Mouse (Mus musculus) monocyte, adult 2 months (primary cell): Measurements from ENCODE around the gene Ly6g6d.
"Not testable (repeated sequence)": the region's sequence is repeated elsewhere in the genome, so short reads cannot be mapped to it uniquely, and the experiment has no call there.

Experiments
- DNase-seq, 2 experiments: peaks; one replicate each; pipeline ENCODE4 v3.0.0; 2022; ENCODE audit warnings: low spot score in 2 of 2, low read depth in 1 of 2

Ly6g6d gene

GRCm38 (mm10) chr17:35077786-35078233 lies at the start of gene Ly6g6d:
Gene Ly6g6d, minus strand, starts transcription at chr17:35078065.
- DNase-seq, result peak in 1 of 2 experiments; percentile 16

- no peak for DNase-seq
Observed at GRCm38 (mm10) chr17:35127017-35127416, 49.2 kb upstream of the Ly6g6d start.

GRCm38 (mm10) chr17:35126206-35126611 lies 48.3 kb upstream of the Ly6g6d start, which contains the start of gene D17H6S53E:
Gene D17H6S53E, plus strand, starts transcription at chr17:35126373.
- DNase-seq, result peak in 1 of 2 experiments; percentile 47

DNA sequence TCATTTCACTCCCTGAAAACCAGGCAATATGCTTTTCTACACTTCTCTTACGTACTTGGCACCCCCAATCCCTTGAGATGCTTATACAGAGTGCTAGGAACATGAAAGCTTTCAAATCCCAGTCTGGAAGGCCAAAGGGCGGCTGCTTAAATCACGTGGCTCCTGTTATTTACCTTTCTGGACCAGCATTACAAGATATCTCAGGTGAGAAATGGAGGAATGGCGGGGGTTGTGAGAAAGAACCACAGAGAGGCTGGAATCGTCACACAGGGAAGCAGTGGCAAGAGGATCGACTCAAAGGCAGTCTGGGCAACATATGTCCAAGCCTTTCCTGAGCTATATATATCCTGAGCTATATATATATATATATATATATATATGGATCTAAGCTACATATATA lies 47.7 kb upstream of the Ly6g6d start:
- no peak for DNase-seq

GRCm38 (mm10) chr17:35125081-35125480 lies 47.2 kb upstream of the Ly6g6d start:
- no peak for DNase-seq

DNA sequence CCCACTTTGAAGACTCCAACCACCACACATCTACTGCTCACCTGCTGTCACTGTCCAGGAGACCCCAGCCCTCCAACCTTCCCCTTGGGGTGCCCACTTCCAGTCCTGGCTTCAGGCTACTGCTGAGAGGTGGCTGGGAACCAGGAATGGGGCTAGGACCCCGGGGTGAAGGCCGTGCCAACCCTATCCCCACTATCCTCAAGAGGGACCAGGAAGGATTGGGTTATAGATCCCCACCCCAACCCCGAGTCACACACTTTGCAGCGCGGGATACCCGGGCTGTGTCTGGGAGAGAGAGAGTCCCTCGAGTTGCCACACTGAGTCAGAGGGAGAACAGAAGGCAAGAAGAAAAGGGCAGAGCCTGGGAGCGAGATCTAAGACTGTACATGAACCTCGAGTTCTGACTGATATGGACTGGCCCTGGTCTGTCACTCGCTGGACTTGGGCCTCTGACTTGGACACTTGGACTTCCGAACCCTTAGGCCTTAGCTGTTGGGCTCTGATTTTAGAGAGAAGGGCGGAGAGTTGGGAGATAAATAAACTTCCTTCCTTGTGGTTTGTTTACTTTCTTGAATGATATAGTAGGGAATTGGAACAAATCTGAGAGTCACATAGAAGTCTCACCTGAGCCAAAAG lies 46.5 kb upstream of the Ly6g6d start:
- not testable (repeated sequence) for DNase-seq

DNA sequence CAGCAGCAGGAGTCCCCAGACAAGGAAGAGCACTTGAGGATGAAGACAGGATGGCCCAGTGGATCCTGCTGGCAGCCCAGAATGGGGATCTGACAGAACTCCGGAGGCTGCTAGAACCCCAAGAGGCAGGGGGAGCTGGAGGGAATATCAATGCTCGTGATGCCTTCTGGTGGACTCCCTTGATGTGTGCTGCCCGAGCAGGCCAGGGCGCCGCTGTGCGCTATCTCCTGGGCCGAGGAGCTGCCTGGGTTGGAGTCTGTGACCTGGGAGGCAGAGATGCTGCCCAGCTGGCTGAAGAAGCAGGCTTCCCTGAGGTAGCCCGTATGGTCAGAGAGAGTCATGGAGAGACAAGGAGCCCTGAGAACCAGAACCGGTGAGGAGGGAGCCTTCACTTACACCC lies 45.4 kb upstream of the Ly6g6d start:
- DNase-seq, result not testable (repeated sequence)

- no peak for DNase-seq
Observed at GRCm38 (mm10) chr17:35121871-35122303, 44.0 kb upstream of the Ly6g6d start, which contains the start of gene Csnk2b. Gene Csnk2b, minus strand, starts transcription at chr17:35122053.

DNA sequence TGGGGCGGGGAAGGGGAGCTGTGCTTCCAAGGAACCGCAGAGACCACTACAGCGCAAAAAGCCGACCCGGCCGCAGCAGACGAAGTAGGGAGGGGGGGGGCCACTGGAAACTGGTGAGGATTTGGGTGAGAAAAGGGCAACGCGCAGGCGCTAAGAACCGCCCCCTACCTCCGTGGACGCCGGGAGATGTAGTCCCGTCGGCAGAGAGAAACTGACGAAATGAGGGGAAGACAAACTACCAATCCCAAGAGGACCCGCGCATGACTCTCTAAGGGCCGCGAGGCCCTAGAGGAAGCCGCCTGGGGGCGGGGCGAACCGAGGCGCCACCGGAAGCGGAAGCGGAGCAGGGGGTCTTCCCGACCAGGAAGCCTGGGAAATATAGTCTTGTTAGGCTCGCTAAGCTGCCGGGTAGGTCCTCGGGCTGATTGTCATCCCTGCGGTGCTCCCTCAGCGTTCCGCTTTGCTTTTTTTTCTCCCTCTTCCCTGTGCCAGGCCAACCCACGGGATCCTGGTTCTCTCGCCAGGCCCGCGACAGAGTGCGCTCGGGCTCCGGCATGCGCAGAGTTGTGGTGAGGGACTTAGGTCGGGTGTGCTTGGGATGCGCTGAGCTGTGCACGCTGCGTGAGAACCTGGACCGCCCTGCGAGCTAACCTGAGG lies 43.4 kb upstream of the Ly6g6d start, which contains the start of gene Gpank1:
Gene Gpank1 (plus strand): TSS at position 313 of the 657 bp plus-strand sequence.
- DNase-seq, result peak; percentile 92 to 93

DNA sequence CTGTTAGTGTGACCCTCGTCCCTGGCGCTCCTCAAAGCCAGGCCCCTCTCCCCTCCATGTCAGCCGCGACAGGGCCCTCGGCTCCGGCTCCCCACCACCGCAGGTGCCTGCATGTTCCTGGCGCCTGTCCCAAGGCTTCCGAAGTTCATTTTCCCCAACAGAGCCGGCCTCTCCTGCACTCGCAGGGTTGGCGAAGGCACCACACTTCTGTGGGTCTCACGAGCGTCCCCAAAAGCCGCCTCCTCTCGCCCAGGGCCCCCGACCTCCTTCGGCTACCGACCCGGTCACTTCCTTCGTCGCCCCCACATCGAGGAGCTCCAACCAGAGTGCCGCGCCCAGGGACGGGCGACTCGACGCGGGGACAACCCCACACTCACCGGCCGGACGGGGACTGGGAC lies 42.9 kb upstream of the Ly6g6d start:
- DNase-seq, result no peak

GRCm38 (mm10) chr17:35115046-35116019 lies 37.5 kb upstream of the Ly6g6d start, which contains the start of gene Ly6g5b:
Gene Ly6g5b, minus strand, starts transcription at chr17:35115428.
- DNase-seq, result no peak

GRCm38 (mm10) chr17:35111774-35112173 lies 33.9 kb upstream of the Ly6g6d start:
- no peak for DNase-seq

DNA sequence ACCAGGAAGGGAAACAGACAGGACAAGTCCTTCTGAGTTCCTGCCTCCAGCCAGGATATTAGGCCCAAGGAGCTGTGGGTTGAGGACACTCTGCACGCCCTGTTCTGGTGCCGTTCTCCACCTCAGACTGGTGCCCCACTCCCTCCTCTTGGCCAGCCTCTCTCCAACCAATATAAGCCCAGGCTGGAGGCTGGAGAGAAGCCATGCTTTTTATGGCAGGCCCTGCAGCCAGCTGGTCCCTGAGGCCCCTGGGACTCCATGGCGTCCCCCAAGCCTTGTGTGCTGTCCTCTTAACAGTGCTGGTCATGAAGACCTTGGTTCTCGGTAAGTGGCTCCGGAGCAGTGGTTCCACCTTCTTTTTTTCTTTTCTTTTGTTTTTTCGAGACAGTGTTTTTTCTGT lies 30.2 kb upstream of the Ly6g6d start, which contains the start of gene Ly6g5c:
Gene Ly6g5c (plus strand): TSS at position 183 of the 400 bp plus-strand sequence.
- no peak for DNase-seq

- DNase-seq, result no peak
Observed at GRCm38 (mm10) chr17:35106522-35106921, 28.7 kb upstream of the Ly6g6d start.

- no peak for DNase-seq
Observed at GRCm38 (mm10) chr17:35105740-35106389, 28.0 kb upstream of the Ly6g6d start.

GRCm38 (mm10) chr17:35104754-35105153 lies 26.9 kb upstream of the Ly6g6d start:
- DNase-seq, result no peak

- DNase-seq, result no peak
Observed at GRCm38 (mm10) chr17:35104079-35104478, 26.2 kb upstream of the Ly6g6d start.

- DNase-seq, result no peak
Observed at GRCm38 (mm10) chr17:35103221-35103690, 25.4 kb upstream of the Ly6g6d start.

GRCm38 (mm10) chr17:35102299-35102698 lies 24.4 kb upstream of the Ly6g6d start:
- DNase-seq, result no peak

DNA sequence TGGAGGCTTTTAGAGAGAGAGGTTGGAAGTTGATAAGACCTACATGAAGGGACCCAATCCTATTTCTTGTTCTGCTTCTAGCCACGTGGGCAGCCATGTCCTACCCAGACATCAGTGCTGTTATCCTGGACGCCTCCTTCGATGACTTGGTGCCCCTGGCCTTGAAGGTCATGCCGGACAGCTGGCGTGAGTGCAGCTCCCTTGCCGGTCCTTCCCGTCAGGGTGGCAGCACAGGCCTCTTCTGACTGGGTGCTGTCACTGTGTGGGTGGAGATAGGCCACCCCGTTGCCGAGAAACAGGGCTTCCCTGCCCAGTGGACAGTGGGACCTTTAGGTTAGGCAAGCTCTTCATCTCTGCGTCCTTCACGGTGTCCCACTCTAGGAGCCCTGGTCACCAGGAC lies 23.3 kb upstream of the Ly6g6d start:
- DNase-seq, result no peak
